Mouse (Mus musculus): ENCODE data around the gene Hcar1.

DNA sequence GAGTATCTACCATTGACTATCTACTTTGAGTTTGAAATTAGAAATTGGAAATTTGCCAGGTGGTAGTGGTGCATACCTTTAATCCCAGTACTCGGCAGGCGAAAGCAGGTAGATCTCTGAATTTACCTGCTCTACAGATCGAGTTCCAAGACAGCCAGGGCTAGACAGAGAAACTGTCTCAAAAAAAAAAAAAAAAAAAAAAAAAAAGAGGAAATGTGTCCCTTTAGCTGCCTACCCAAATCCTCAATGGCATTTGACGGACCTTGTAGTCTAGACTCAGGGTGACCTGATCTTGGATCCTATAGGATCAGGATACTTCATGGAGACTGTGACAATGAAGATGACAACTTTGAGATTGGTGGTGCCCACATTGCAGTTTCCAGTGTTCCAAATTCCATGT, 13.4 kb downstream of the Hcar1 start:
- no peak for TF ChIP-seq CTCF (IDR thresholded peaks at IDR 0.05; ENCODE audit: low read depth)
- no peak for TF ChIP-seq EP300 (IDR thresholded peaks at IDR 0.05; ENCODE audit: low read depth)

Measured in liver, embryonic 14.5 days (tissue).